Mouse (Mus musculus) myocyte (in vitro differentiated cells): Measurements from ENCODE around the gene Bhlhe40.

Experiments
- E2F4 ChIP-seq: IDR thresholded peaks from one replicate; pipeline ENCODE4 v1.6.1; 2011; ENCODE audit warnings: mild to moderate bottlenecking, control low read depth, moderate library complexity; ENCODE audit not compliant: insufficient read depth
- MAX ChIP-seq: IDR thresholded peaks from one replicate; pipeline ENCODE4 v1.6.1; 2011; ENCODE audit warnings: low read depth, mild to moderate bottlenecking, control low read depth
- MYOG ChIP-seq, 3 experiments: IDR thresholded peaks; one replicate each; pipeline ENCODE4 v1.6.1; 2011; ENCODE audit warnings: control low read depth in 2 of 3, low read depth in 2 of 3, mild to moderate bottlenecking in 2 of 3; ENCODE audit not compliant: insufficient read length in 2 of 3, control insufficient read depth in 1 of 3, insufficient read depth in 1 of 3
- POLR2A ChIP-seq: IDR thresholded peaks from one replicate; pipeline ENCODE4 v1.6.1; 2011; ENCODE audit warnings: low read depth, mild to moderate bottlenecking, control low read depth, moderate library complexity; ENCODE audit not compliant: insufficient read length
- POLR2AphosphoS2 ChIP-seq: IDR thresholded peaks from one replicate; pipeline ENCODE4 v1.6.1; 2011; ENCODE audit warnings: low read depth, control low read depth; ENCODE audit not compliant: insufficient read length
- USF1 ChIP-seq: IDR thresholded peaks from one replicate; pipeline ENCODE4 v1.6.1; 2011; ENCODE audit warnings: low read depth, mild to moderate bottlenecking, control low read depth, moderate library complexity

DNA sequence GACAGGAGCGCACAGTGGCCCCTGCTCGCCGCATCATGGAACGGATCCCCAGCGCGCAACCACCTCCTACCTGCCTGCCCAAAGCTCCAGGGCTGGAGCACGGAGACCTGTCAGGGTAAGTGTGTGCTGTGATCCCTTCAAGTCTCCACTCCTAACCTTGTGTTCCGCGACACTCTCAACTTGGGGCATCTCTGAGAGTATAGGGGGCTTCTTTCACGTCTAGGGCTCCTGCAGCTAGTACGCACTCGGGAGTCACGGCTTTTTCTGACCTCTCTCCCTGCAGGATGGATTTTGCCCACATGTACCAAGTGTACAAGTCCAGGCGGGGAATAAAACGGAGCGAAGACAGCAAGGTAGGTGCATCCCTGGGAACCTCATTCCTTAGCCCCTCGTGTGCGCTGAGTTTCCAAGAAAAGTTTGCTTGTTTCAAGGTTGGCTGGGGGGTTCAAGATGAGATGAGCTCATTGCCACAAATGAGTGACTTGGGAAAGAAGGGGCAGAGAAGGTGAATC is 505 bp downstream of the Bhlhe40 start:
- no peak for TF ChIP-seq E2F4
- TF ChIP-seq POLR2AphosphoS2: peak; percentile 8
- TF ChIP-seq POLR2A: no peak
- no peak for TF ChIP-seq USF1
- TF ChIP-seq MYOG (IDR thresholded peaks at IDR 0.05; ENCODE audit: control insufficient read depth in 1 of 3, insufficient read depth in 1 of 3, insufficient read length in 2 of 3, low read depth in 2 of 3): no peak
- no peak for TF ChIP-seq MAX
